Mouse (Mus musculus) kidney, adult 8-10 months (tissue): ENCODE measurements around the gene Pla2g12a.

Experiments used
- DNase-seq, 2 experiments: peaks; one replicate each; pipeline ENCODE4 v3.0.0; 2022

The Pla2g12a gene

GRCm38 (mm10) chr3:129878405-129879021, at the start of gene Pla2g12a:
Pla2g12a (plus strand) TSS chr3:129878606.
- peak; percentile 82 to 86 for DNase-seq

DNA sequence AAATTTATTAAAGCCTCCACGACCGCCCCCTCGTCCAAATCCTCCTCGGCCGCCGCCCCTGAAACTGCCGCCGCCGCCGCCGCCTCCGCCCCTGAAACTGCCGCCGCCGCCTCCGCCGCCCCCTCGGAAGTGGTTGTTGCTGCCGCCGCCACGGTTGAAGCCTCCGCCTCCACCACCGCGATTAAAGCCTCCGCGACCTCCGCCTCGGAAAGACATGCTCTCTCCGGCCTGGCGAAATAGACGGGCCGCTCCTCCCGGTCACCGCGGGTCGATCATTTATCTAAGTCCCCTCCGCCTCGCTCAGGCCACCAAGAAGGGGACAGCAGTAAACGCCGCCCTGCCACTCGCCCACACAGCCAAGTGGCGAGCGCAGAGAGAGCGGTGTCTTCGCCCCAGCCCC, 47.8 kb upstream of the Pla2g12a start:
- DNase-seq = no peak

DNA sequence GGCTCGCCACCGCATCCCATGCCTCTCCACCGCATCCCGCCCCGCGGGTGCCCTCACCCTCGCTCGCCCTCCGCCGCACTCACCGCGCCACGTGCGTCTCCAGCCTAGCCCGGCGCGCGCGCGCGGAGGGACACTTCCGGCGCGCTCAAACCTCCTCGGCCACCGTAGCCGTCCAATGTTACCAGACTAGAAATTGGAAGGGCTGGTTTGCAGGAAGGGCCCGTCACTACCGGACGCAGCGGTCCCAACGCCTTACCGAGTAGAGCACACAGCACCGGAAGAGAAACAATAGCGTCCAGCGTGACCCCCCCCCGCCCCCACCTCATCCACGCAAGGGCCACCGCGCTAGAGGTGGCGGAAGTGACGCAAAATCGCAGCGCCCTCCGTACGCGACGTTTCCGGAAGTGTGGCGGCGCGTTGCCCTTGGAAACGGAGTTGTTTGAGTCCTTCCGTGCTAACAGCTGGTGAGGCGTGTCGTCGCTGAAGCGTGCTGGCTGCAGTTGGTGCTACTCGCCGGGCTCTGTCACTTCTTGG, 47.3 kb upstream of the Pla2g12a start, which contains the start of gene Gar1:
Gar1 (minus strand) TSS at position 362 of the 534 bp plus-strand sequence.
- peak; percentile 94 to 95 for DNase-seq

GRCm38 (mm10) chr3:129835388-129835934, 42.9 kb upstream of the Pla2g12a start, which contains the start of gene Cfi:
Cfi (plus strand) TSS chr3:129835884.
- no peak for DNase-seq

DNA sequence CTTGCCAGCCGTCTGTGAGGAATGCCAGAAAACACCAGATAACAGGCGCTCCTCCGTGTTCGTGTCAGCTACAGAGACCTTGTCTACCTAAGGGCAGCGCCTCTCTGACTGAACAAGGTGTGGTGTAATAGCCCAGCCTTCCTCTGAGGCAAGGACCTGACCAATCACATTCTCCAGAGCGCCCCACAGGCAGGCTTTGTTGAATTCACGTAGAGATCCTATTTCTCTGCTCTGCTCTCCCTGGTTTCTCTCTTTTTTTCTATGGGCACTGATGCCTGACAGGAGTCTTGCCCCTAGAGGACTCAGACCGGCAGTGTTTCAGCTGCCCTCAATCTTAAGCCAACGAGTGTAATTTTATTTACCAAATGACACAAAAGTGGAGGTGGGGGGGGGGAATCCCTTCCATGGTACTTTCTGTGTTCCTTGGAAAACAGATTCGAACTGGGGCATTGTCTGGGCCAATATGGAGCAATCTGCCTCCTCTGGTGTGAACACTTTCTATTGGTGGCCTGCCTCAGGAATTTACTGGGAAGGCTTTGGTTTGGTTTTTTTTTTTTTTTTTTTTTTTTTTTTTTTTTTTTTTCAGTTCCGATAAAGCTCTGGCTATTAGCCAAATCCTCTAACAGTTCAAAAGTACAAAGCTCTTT, 42.2 kb upstream of the Pla2g12a start:
- DNase-seq = peak; percentile 46 to 67

DNA sequence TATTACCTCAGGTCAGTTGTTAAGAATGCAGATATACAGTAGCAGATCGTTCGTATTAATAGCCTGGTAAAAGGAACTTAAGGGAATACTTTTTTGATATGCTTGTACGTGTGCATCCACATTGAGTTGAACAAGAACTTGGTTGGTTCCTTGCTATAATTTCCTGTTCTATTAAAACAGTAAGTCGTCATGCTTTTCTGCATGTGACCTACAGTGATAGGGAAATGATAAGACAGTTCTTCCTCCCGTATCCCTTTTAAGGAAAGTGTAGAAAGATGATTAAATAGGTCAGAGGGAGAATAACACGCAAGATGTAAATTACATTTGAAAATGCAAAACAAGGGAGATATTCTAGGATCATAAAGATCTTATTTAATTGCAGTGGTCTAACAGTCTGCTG, 41.4 kb upstream of the Pla2g12a start:
- DNase-seq = no peak

- DNase-seq = no peak
Observed at GRCm38 (mm10) chr3:129838017-129838416, 40.4 kb upstream of the Pla2g12a start.

DNA sequence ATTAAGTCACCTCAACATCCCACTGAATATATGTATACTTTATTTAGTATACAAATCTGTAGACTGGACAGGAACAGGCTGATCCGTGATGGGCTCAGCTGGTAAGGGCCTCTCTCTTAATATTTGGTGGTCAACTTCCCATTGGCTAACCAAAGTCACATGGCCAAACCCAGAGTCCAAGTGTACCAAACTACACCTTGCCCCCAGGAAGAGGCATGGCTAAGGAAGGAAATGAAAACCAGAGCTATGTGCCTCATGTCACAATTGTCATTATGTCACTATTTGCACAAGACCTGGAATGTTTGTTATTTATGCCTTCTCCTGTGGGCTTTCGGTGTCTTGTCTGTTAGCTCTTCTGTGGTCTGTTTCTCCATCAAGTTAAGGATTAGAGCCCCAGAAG, 32.5 kb upstream of the Pla2g12a start:
- DNase-seq = no peak

DNA sequence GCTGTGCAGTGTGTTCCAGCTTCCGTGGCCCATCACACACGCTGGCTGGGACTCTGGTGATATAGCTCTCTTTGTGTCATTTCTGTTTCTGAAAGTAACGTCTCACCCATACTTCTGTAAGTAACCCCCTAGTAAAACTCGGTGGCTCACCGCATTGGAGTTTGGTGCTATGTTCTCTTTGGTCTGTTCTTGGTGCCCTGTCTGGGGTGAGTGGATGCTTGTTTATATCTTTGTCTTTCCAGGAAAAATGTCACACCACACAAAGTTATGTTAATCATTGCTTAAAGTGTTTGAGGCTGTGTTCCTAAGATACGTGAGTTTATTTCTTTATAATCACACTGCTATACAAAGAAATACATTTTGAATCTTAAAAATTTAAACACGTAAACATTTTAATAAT, 31.6 kb upstream of the Pla2g12a start:
- no peak for DNase-seq

GRCm38 (mm10) chr3:129862592-129862991, 15.8 kb upstream of the Pla2g12a start:
- DNase-seq = no peak

DNA sequence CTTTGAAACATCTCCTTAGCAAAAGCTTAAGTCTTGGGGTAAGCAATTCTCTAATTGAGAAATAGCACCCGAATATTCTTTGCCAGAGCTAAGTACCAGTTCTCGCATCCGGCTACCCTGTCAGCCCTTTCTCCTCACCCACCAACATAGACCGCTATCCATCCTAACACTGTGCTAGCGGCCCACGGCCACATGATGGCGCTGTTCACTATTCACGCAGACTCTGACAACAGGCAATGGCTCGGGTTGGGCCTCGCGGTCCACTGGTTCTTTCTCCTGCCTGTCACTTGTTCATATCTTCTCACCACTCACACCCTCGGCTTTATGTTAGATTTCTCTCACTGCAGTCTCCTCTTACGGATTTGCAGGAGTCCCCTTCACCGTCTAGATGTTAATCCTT, 14.7 kb upstream of the Pla2g12a start:
- peak; percentile 26 to 56 for DNase-seq

GRCm38 (mm10) chr3:129877327-129877726, 1.1 kb upstream of the Pla2g12a start:
- DNase-seq = no peak

DNA sequence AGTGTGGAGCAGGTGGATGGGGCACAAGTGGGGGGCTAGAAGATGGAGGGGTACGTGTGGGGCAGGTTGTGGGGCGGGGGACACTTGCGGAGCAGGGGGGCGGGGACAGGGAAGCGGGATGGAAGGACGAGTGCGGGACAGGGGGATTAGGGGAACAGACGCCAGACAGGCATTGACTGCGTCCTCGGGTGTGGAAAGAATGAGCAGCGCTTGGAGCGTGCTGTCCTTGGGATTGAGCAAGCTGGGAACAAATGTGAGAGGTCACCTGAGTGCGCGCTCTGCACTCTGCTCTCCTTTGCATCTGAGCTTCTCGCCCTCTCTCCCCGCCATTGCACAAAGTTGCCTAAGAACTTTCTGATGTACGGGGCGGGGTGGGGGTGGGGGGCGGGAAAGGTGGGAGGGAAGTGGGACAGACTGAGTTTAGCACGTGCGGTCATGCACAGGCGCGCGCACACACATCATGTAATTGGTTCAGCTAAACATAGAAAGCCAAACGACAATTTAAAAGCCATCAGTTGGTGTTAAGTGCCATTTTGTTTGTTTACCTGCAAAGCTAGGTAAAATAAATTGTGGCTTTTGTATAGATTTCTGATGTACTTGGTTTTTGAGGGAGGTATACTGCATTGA, 838 bp downstream of the Pla2g12a start:
- DNase-seq = peak; percentile 34 to 36

GRCm38 (mm10) chr3:129879913-129880312, 1.5 kb downstream of the Pla2g12a start:
- no peak for DNase-seq

- DNase-seq = no peak
Observed at GRCm38 (mm10) chr3:129880925-129881593, 2.7 kb downstream of the Pla2g12a start.

DNA sequence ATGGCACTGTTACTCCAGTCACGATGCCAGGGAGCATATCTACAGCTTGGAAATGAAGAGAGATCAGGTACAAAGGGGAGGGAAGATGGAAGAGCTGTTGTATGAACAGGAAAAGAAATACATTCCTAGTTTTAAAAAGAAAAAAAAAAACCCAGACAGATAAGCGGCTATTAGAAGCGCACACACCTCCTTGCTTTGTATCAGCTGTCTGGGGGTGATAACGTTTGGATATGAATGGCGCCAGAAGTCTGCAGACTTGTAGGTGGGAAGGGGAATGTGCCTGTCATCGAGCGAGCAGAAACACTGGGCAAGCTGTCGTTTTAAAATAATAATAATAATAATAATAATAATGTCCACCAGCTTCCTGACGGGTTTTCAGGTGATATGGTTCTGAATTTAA, 7.2 kb downstream of the Pla2g12a start:
- no peak for DNase-seq

- peak; percentile 28 to 35 for DNase-seq
Observed at GRCm38 (mm10) chr3:129886430-129886829, 8.0 kb downstream of the Pla2g12a start.

GRCm38 (mm10) chr3:129887779-129888517, 9.5 kb downstream of the Pla2g12a start:
- no peak for DNase-seq

DNA sequence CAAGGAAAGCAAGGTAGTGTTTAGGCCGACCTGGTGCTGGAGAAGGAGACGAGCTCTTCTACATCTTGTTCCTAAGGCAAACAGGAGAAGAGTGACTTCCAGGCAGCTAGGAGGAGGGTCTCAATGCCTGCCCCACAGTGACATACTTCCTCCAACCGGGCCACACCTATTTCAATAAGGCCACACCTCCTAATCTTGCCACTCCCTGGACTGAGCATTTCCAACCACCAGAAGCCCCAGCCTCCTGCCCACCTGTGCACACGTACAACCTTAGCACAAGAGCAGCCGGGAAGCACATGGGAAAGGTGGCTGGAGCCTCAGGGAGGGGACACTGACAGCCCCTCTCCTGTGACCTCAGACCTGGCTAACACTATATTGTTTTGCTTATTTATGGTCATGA, 13.6 kb downstream of the Pla2g12a start:
- DNase-seq = no peak

DNA sequence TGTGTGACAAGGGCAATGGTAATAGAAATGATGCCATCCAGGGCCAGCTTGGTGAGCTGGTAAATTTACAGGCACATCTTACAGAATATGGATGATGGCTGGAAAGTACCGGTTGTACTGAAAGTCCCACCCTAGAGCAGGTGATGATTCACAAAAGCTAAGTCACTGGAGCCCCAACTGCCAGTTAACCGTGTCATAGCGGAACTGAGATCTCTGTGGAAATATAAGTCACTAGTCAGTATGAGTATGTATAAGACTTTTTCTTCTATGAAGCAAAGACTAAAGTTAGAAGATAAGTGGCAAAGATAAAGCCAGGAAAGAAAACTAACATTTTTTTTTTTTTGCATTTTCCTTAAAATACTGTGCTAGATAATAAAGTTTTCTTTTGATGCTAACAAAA, 14.7 kb downstream of the Pla2g12a start:
- no peak for DNase-seq

GRCm38 (mm10) chr3:129896591-129896990, 18.2 kb downstream of the Pla2g12a start:
- no peak for DNase-seq

GRCm38 (mm10) chr3:129898886-129899285, 20.5 kb downstream of the Pla2g12a start:
- no peak for DNase-seq
